Mouse (Mus musculus): ENCODE measurements around the gene Cyp46a1.
A peak's percentile ranks its signal among the peaks of the same experiment; 100 is the strongest.

GRCm38 (mm10) chr12:108297033-108297432 is 37.1 kb upstream of the Cyp46a1 start:
- TF ChIP-seq CHD2 (IDR thresholded peaks at IDR 0.05; ENCODE audit: low read depth, low read length) (no peak), ZC3H11A (IDR thresholded peaks at IDR 0.05; ENCODE audit: borderline replicate concordance, low read depth, low read length) (peak; percentile 69; the same call in 1 of the 2 replicates), ZNF384 (IDR thresholded peaks at IDR 0.05; ENCODE audit: low read depth, low read length) (no peak), HCFC1 (IDR thresholded peaks at IDR 0.05; ENCODE audit: borderline replicate concordance, insufficient read depth, low read length) (no peak)

Measured in ES-E14 (cell line).